Mouse (Mus musculus) spleen, adult 2 months (tissue): ENCODE results near the gene Rpl11. TPM values are rescaled to one million over a fixed set of nuclear protein-coding genes. Genes with fewer than 3 reads are reported as not detected.
A peak's percentile ranks its signal among the peaks of the same experiment; 100 is the strongest.

Experiments used
- DNase-seq, 2 experiments: peaks; one replicate each; pipeline versions ENCODE4 v3.0.0 to v3.0.0-alpha.2; 2012 to 2021; ENCODE audit warnings: low spot score in 2 of 2, low read depth in 1 of 2
- H3K27ac ChIP-seq: fragments of 200-500 bp; 2 replicates; pipeline ENCODE4 v1.5.1; 2012; ENCODE audit warnings: low read length, inconsistent platforms; ENCODE audit not compliant: insufficient read depth
- H3K27me3 ChIP-seq: fragments of 200-500 bp; 2 replicates; pipeline ENCODE4 v1.6.1; 2012; ENCODE audit warnings: mild to moderate bottlenecking, moderate library complexity, low read length, inconsistent platforms; ENCODE audit not compliant: control insufficient read depth, insufficient read depth
- H3K36me3 ChIP-seq: fragments of 200-500 bp; 2 replicates; pipeline ENCODE4 v1.6.1; 2012; ENCODE audit warnings: mild to moderate bottlenecking, low read length, inconsistent platforms; ENCODE audit not compliant: control insufficient read depth, insufficient read depth
- H3K4me1 ChIP-seq: fragments of 200-500 bp; 2 replicates; pipeline ENCODE4 v1.6.1; 2011; ENCODE audit warnings: inconsistent platforms; ENCODE audit not compliant: control insufficient read depth, insufficient read depth, insufficient read length
- H3K4me3 ChIP-seq: fragments of 200-500 bp; 2 replicates; pipeline ENCODE4 v1.5.1; 2011; ENCODE audit warnings: mild to moderate bottlenecking, inconsistent platforms; ENCODE audit not compliant: insufficient read depth, insufficient read length; ENCODE audit errors: extremely low read depth
- CTCF ChIP-seq: fragments of 200-500 bp; IDR thresholded peaks from 2 replicates; pipeline ENCODE4 v1.5.1; 2011; ENCODE audit warnings: mild to moderate bottlenecking, inconsistent platforms; ENCODE audit not compliant: insufficient read depth, insufficient read length, insufficient replicate concordance; ENCODE audit errors: extremely low read depth
- POLR2A ChIP-seq: fragments of 200-500 bp; IDR thresholded peaks from 2 replicates; pipeline ENCODE4 v1.6.1; 2011; ENCODE audit warnings: low read depth, low read length, inconsistent platforms
- WGBS: fragments of 180-500 bp; shearing (Covaris S2); methylation state at CpG from one replicate; pipeline ENCODE4 v1.1.7; 2018; 5-methylcytosine and 5-hydroxymethylcytosine counted together
- polyA plus RNA-seq: library from polyadenylated mRNA; depleted of rRNA; stranded (reverse); fragments of >200 nt; gene quantifications from 2 replicates; pipeline ENCODE4 v1.2.3, GENCODE M21; 2012

Gene Rpl11
- polyA plus RNA-seq, 1 experiment, result 259 TPM

DNA sequence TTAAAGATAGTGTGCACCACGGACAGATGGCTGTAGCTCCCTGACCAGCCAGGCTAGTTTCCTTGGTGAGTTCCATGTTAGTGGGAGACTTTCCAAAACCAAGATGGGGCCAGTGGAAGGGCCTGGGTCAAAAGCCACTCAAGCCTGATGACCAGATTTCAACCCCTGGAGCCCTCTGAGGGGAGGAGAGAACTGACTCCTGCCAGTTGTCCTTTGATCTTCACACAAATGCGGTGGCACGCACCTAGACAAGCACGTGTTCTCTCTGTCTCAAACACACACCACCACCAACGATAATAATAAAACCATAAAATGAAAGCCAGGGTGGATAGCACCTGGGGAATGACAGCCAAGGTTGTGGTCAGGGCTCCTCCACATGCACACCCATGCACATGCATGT is 34.0 kb upstream of the Rpl11 start:
- Histone ChIP-seq H3K27ac (peak overlapping the region; percentile 90), H3K27me3 (no peaks in the 10 kb centered on the region), H3K4me1 (peaks cover 53% of the 10 kb centered on the region), H3K36me3 (no peaks in the 10 kb centered on the region), H3K4me3 (no peak overlapping the region)
- no peak for DNase-seq
- TF ChIP-seq CTCF (no peak), POLR2A (no peak)
- 71% methylated on average over 5 of the region's 5 CpGs for WGBS

DNA sequence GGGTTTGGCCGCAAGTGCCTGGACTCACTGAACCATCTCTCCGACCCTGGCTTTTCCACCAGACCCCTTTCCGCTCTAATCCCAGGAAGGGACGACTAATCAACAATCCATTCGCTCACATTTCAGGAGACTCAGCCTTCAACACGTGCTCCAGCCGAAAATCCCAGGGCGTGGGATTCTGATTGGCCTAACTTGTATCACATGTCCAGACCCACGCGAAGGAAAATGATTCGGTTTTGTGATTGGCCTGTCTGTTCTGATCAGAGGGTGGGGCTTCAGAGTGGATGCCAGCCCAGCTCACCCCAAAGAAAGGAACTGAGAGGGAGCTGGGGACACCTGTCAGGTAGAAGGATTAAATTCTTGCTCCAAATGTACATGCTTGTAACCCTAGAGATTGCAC is 31.6 kb upstream of the Rpl11 start:
- peaks cover 60% of the 10 kb centered on the region for H3K4me1 ChIP-seq
- no peaks in the 10 kb centered on the region for H3K27me3 ChIP-seq
- no peak overlapping the region for H3K27ac ChIP-seq
- no peak overlapping the region for H3K4me3 ChIP-seq
- H3K36me3 ChIP-seq, result no peaks in the 10 kb centered on the region
- 92% methylated on average over 11 of the region's 11 CpGs for WGBS
- TF ChIP-seq POLR2A, result no peak
- no peak for TF ChIP-seq CTCF
- DNase-seq, result no peak

DNA sequence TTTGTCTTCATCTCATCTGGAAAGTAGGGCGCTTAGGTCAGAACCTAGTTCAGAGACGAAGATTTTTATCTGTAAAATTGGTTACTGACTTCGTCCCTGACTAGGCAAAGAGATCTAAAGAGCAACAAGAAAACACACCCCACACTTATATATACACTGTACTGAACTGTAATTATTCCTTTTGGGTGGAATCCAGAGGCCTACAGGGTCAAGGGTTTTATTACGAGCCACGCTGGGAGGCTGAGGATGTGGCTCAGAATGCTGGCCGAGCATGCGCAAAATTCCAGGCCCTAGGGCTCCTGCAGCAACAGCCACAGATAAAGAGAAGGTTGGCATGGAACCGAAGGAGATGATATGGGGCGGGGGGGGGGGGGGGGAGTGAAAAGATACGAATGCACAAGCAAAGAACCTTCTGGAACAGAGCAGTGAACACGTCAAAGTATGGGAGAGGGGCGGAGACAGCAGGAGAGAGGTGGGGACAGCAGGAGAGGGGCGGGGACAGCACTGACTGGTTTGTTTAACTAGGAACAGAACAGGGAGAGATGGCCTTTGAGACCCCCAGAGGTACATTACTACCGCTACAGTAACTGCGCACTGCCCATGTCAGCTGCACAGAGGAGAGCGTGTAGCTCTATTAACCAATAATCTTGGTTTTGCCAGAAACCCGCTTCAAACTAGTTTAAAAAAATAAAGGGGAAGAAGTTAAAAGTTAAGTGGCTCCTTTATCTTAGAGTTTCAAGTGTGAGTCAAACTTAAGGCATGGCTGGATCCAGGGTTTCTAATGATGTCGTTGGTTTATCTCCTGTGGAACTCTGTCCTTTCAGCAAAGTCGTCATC is 30.3 kb upstream of the Rpl11 start:
- DNase-seq, result no peak
- Histone ChIP-seq H3K27ac (peak overlapping the region; percentile 97), H3K4me1 (peaks cover 53% of the 10 kb centered on the region), H3K4me3 (no peak overlapping the region), H3K36me3 (no peaks in the 10 kb centered on the region), H3K27me3 (no peaks in the 10 kb centered on the region)
- 73% methylated on average over 18 of the region's 19 CpGs for WGBS
- no peak for TF ChIP-seq POLR2A
- no peak for TF ChIP-seq CTCF

DNA sequence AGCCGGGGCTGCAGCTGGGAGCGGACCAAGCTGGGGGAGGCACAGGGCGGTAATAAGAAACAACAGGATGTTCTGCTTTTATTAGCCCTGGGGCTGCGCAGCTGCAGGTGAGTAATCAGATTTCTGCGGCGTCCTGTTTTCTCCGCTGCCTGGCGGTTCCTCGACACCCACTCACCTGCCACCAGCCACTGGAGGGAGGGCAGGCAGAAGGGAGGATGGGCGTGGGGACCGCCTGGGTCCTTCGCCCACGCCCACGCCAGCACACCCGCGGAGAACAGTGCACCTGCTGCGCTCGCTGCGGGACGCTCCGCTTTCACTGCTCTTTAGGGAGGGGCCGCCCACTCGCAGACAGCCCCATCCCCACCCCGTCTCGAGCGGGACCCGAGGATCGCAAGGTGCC is 28.5 kb upstream of the Rpl11 start:
- 6% methylated on average over 28 of the region's 28 CpGs for WGBS
- Histone ChIP-seq H3K4me3 (peak overlapping the region; percentile 55), H3K27me3 (no peaks in the 10 kb centered on the region), H3K4me1 (peaks cover 49% of the 10 kb centered on the region), H3K36me3 (no peaks in the 10 kb centered on the region), H3K27ac (peak overlapping the region; percentile 97)
- peak; percentile 54 to 90 for DNase-seq
- TF ChIP-seq CTCF (no peak), POLR2A (peak; percentile 15; the same call in 1 of the 2 replicates)

DNA sequence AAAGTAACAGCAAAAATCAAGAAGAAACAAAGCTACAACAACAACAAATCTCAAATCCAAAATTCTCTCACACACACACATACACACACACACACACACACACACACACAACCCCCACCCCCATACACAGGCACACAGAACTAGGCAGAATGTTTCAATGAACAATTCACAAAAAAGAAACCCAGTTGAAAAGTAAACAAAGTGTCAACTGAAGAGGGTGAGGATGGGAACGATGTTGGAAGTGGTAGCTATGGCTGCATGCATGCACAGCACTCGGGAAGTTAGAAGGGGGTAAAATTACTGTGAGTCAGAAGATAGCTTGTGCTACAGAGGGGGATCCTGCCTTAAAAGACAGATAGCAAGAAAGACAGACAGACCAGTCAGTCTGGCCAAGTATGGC is 25.4 kb upstream of the Rpl11 start:
- TF ChIP-seq CTCF (no peak), POLR2A (no peak)
- 83% methylated on average over 2 of the region's 2 CpGs for WGBS
- Histone ChIP-seq H3K27me3 (no peaks in the 10 kb centered on the region), H3K4me3 (no peak overlapping the region), H3K36me3 (no peaks in the 10 kb centered on the region), H3K4me1 (peaks cover 50% of the 10 kb centered on the region), H3K27ac (no peak overlapping the region)
- DNase-seq, result no peak

DNA sequence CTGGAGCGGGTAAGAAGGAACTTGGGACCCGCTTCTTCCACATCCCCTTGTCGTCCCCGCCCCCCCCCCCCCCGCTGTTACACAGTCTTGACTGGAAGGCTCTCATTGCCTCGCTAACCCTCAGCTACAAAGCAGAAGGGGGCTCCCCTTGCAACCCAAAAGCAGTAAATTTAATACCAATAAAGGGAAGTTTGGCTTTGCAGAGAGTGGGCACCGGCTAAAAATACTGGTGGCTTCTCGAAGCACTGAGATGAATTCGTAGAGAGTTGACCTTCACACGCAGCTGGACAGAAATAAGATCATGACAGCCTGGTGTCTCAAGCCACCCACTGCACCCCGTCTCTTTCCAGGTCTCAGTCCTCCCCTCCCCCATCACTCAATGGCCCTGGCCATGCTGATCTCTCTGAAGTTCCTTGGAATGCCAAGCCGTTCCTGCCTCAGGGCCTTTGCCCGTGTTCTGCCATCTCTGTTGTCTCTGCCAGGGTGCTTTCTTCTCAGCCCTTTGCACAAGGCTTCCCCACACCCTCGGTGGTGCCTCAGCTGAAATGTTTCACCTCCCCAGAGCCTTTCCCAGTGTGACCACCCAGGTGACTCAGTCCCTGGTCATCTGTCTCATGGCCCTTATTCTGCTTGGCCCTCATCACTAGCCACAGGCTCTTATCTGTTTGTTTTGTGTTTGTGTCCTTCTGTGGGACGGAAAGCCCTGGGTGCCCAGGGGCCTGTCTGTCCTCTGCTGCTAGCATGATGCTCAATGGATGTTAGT is 23.7 kb upstream of the Rpl11 start:
- peak overlapping the region; percentile 81 for H3K27ac ChIP-seq
- H3K4me1 ChIP-seq, result peaks cover 39% of the 10 kb centered on the region
- WGBS, result 27% methylated on average over 15 of the region's 15 CpGs
- no peak for TF ChIP-seq CTCF
- no peak for TF ChIP-seq POLR2A
- no peaks in the 10 kb centered on the region for H3K27me3 ChIP-seq
- no peak overlapping the region; the same call in 1 of the 2 replicates for H3K4me3 ChIP-seq
- H3K36me3 ChIP-seq, result no peaks in the 10 kb centered on the region
- peak in 1 of 2 experiments; percentile 61 for DNase-seq

DNA sequence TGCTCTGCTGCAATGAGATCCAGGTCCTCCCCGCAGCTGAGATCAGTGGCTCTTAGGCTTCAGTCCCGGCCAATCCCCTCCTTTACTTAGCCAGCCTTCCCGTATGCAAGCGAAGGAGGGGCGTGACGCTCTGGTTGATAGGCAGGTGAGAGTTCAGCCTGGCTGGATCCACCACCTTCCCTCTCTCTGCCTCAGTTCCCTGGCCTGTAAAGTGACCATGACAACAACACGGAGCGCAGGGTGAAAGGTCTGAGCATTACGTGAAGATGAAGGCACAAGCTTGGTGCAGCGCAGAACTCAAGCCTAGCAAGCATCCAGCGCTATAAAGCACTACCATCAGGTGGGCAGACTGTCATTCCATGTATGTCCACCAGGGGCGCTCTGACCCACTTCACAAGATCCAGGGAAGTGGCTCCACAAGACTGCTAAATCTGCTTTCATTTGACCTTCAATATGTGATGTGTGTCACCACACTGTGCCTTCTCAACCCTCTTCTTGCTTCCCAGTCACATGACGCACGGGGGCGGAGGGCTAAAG is 18.0 kb upstream of the Rpl11 start:
- Histone ChIP-seq H3K4me3 (no peak overlapping the region; the same call in 1 of the 2 replicates), H3K27ac (peak overlapping the region; percentile 11), H3K27me3 (no peaks in the 10 kb centered on the region), H3K36me3 (no peaks in the 10 kb centered on the region), H3K4me1 (peaks cover 23% of the 10 kb centered on the region; the same call in 1 of the 2 replicates)
- TF ChIP-seq CTCF (peak; percentile 81; the same call in 1 of the 2 replicates), POLR2A (no peak)
- DNase-seq, result peak; percentile 73 to 82
- WGBS, result 7% methylated on average over 15 of the region's 15 CpGs
